Mouse (Mus musculus): Measurements from ENCODE around the gene C1qtnf1.

The C1qtnf1 gene

DNA sequence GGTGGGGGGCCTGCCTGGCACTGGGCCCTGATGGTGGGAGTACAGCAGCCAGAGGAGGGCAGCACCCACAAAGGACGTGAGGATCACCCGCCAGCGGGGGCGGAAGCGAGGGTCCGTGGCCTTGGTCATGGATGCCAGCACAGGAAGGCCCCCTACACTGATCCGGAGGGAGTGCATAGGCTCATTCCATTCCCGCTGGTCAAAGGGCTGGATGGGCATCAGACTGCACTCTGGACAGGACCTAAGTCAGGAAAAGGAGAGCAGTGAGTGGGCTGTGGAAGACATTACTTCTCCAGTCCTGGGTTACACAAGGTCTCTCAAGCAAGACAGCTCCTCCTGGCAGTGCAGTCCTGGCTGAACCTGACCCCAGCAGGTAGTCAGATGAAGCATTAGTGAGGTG, 16.7 kb upstream of the C1qtnf1 start:
- peak; percentile 78 for DNase-seq

DNA sequence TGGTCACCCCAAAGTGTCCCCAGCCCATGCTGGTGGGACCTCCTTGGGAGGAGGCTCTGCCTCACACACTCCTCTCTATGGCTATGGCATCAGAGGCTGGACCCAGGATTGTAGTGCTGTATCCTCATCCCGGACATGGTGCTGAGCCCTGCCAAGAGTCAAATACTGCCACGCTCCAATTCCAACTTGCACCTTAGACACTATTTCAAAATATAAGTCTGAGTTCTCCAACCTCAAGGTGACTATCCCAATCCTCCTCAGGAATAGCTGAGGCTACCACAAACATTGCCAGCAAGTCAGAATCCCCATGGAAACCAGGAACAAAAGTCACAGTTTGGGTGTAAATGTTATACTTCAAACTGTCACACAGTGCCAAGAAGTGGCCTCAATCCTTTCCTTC, 15.4 kb upstream of the C1qtnf1 start:
- DNase-seq: peak; percentile 85

DNA sequence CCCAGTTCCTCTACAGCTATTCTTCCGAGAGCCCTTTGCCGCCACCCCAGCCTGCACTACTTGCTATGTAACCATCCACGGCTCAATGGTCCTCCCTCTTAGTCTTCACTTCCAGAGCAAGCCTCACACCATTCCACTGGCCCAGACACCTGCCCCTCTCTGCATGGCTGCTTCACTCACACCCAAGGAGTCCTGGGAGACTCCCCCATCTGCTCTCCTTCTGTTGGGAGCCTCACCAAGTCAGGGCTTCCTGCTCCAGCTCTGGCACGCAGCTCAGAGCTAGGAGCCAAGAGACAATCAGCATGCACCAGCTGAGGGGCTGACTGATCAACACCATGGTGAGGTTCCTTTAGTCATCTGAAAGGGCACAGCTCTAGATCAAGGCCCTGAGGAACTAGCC, 14.9 kb upstream of the C1qtnf1 start:
- DNase-seq: peak; percentile 63

DNA sequence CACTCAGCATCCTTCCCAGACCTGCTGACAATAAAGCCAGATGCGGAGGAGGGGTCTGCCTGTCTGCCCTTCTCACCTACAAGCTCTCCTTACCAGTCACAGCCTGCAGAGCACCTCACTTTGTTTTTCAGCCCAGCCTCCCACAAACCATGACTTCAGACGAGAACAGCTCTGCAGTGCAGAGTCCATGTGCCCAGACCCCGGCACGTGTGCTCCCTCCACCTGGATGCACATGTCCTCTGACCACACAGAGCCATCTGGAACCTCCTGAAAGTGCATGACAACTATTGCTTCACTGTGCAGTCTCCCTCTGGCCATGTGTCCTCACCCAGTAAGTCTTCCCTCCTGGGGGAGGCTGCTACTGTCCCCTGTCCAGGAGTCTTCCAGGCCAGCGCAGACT, 13.7 kb upstream of the C1qtnf1 start:
- DNase-seq: peak; percentile 66

DNA sequence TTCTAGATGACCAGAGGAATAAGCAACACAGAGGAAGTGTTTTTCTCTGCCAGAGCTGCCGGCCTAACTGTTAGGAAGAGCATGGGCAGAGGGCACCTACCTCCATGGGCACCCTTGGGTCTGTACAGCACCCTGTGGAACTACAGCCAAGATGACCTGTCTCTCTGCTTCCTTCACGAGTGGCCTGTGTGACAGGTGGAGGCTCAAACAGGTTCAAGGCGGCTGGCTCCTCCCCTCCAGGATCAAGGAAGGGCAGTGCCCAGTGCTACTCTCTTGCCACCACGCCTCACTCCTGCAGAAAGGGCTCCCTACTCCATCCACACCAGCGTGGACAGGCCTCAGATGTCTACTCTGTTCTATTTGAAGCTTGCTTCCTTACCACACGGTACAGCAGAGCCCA, 12.4 kb upstream of the C1qtnf1 start:
- no peak for DNase-seq

DNA sequence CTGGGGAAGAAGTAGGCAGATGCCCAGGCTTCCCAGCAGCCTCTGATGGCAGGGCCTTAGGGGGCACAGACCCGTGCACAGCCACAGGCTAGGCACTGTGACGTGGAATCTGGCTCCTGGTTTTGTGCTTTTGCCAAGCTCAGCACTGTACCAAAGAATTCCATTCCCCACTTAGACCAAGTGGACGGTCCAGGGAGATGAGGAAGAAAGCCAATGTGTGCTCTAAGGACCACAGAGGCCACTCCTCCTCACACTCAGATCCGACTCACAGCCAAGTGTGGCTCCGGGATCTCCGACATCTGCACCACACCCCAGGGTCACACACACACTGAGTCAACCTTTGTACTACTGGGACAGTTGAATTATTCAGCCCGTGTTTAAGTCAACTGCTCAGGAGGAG, 12.0 kb upstream of the C1qtnf1 start:
- DNase-seq: no peak

DNA sequence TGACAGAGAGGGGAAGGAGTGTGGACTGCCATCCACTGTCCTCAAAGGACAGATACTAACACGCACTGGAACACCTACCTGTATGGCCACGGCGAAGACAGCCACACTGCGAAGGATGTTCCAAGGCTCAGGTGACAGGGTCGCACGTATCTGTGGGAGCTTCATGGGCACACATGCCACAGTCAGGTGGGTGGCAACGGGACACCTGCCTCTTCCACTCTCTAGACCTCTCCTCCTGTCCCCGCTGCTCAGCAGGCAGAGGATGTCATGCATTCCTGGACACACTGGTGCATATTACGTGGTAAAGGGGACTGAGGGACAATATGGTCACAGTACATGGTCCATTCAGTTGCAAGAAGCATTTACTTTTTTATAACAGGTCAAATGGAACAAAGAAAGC, 10.5 kb upstream of the C1qtnf1 start:
- DNase-seq: no peak

DNA sequence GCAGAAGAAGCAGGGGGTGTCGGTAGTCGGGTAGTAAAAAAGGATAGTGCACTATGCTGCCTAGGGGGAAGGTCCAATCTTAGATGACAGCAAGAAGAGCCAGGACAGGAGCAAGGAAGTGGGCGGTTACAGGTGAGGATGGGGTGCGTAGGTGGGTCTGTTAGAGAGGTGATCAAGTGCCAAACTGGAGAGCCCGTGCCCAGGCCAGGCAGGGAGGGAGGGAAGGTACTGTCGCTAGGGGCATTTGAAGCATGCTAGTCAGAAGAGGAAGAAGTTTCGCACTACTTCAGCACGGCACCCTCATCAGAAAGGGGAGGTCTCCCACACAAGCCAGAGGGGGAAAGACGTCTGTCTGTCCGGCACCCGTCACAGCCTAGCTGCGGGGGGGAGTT, 9.6 kb upstream of the C1qtnf1 start:
- DNase-seq: no peak

DNA sequence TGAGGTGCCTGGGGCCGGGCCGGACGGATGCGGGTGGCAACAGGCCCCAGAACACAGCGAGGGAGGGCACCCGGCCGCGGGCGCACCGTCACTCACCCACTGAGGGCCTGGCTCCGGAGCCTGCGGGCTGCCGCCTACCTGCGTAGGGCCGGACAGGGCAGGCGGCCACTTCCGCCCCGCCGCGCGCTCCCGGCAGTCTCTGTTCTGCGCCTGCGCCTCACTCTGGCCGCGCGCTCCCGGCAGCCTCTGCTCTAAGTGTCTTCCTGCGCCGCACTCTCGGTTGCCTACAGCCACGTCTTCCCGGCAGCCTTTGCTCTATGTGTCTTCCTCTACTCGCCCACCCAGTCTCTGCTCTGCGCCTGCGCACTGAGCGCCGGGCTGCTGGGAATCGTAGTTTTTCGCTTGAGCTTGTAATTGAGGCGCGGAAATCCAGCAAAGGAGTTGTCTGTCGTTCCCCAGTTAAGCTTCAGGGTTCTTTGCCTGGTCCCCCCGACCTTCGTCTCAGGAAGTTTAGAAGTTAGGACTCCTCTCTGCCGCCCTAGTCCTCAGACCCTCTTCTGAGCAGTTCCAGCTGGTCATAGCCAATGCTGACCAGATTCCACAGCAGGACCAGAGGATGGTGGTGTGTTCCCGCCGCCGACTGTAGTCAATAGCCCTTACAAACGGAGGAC, 9.0 kb upstream of the C1qtnf1 start, which contains the start of gene Cant1:
TSS of gene Cant1 (minus strand) at position 253 of the 671 bp plus-strand sequence.
- peak; percentile 99 for DNase-seq

DNA sequence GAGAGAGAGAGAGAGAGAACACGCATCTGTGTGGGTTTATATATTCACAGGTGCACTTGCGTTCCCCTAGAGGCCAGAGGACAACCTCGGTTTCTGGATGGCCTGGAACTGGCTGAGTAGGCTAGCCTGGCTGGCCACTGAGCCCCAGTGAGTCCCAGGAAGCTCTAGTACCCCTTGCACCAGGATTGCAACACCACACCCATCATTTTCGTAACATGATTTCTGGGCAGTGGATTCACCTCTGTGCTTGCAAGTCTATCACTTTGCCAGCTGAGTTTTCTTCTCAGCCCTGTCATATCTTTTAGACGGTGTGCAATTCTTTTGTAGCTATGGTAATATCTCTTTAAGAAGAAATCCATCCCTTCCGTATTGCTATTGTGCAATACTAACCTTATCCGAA, 7.7 kb upstream of the C1qtnf1 start:
- no peak for DNase-seq

DNA sequence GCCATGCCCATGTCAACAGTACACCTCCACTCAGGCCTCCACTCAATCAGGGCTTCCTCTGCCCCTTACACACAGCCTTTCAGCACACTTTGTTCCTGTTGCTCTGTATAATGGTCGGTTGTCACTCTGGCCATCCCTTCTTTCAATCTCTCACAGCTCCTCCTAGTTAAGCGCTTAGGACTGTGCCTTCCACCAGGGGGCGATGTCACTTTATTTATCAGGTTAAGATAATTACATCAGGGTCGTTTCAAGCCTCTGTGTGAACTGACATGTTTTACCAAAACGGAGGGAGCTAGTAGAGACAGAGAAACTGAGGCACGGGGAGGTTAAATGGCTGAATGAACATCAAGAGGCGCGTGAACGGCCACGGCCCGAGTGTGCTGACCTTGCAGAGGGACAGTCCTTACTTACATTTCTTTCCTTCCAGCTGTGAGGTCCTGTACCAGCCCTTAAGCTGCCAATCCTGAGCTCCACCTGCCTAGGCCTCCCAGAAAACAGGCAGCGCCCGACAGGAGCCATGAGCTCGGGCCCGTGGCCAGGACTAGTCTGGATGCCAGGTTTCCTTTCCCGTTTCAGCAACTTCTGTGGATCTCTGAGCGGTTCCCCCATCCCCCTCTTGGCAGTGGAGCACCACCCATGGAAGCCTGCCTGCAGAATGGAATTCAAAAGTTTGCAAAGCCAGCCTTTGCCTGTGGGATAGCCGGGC, 4.6 kb upstream of the C1qtnf1 start:
- peak; percentile 85 for DNase-seq

DNA sequence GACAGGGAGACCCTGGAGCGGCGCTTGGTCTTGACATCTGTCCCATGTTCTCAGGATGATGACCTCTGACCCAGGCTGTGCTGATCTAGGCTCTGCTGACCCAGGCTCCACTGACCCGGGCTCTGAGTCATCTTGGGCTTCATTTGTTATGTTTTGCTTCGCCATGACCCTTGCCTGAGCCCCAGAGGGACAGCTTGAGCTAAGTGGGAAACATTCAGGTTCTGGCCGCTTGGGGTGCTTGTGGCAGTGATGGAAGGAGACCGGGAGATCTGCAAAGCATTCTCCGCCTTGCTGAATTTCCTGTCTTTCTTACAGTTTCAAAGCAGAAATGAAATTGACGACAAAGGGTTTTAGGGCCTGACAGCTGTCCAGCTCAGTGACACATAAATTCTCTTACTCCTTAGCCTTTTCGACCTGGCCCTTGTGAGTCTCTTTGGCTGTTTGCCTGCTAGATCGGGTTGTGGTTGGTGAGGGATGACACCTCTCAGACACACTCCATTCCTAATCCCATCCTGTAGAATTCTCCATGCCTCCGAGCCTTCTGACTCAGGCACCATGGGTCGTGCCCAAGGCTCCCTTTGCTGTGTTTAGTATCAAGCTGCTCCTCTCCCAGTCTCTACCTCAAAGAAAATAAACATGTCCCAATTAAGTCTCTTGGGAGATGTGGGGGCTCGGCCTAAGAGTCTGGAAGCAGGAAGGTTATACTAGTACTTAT, 3.2 kb upstream of the C1qtnf1 start:
- DNase-seq: no peak

DNA sequence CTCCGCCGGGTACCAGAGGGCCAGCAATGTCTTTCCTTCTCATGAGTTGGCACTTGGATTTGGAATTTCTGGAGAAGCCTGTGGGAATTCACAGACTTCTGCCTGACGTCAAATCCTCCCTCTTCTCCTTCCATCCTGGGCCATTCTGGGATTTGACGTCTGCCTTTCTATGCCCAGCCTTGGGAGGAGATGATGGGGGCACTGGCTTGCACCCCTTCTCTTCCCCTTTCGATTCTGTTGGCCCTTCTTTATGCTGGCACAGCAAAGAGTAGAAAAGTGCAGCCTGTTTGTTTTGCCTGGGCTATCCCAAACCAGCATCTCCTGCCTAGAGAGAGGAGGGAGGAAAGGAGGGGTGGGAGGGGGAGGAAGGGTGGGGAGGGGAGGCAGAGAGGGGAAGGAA, 1.2 kb upstream of the C1qtnf1 start:
- no peak for DNase-seq

DNA sequence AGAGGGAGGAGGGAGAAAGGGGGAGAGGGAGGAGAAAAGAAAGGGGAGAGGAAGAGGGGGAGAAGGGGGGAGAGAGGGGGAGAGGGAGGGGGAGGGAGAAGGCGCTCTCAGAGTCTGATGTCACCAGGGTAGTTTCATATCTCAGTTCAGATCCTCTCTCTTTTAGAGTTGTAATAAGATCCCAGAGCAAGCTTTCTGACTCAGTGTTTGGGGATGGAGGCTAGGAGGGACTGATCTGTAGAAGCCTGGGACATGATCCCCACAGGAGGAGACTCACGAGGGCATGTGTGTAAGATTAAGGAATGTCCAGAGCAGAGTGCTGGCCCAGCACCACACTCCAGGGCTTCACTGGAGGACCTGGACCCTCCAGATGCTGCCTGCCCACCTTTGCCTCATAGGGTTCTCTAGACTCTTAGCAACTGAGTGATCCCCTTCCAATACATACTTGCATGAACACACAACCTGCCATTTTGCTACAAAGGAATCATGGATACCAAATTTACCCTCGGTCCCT, 680 bp upstream of the C1qtnf1 start:
- DNase-seq: no peak

DNA sequence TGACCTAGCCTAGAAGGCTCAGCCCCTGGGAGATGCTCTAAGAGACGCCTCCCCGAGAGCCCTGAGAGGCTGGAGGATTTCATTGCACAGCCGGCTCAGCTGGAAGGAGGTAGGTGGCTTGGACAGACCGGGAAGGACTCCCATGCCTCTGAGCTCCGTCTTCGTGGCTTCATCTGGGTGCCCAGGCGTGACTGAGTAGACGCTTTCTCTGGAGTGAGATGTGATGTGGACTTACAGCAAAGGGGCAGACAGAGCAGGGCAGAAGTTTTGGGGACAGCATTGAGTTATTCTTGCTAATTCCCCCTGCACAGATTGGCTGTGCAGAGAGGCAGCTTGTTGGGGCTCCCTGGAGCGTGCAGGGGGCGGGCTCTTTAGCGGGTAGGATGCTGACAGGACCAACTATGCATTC, 461 bp downstream of the C1qtnf1 start:
- DNase-seq: no peak

DNA sequence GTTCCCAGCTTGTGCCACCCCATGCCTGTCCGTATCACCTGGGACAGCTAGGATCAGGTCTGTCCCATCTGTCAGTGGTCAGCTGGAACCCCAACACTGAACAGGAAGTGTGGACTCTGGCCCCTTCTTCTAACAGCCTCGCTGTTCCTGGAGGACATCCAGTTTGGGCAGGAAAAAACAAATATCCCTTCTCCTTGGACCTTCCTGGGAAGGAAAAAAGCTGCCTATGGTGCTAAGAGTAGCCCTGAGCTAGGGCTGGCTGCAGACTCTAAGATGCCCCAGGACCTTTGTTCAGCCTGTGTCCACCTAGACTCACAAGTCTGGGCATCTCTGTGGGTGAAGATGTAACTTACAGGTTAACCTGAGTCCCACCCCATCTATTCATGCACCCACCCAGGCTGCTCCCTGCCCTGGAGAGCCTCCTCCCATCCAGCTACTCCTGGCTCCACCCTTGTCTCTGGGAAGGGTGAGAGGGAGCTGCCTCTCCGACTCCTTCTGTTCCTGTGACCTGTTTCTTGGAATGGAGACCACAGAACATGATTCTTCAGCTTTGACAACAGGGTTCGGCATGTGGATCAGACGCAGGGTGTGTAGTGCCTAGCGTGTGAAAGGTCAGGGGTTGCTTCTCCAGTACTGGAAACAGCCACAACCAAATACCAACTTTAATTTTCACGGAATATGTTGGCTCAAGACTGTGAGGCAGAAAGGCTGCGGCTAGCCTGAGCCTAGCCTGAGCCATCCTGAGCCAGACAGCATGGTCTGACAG, 1.1 kb downstream of the C1qtnf1 start:
- DNase-seq: peak; percentile 59

DNA sequence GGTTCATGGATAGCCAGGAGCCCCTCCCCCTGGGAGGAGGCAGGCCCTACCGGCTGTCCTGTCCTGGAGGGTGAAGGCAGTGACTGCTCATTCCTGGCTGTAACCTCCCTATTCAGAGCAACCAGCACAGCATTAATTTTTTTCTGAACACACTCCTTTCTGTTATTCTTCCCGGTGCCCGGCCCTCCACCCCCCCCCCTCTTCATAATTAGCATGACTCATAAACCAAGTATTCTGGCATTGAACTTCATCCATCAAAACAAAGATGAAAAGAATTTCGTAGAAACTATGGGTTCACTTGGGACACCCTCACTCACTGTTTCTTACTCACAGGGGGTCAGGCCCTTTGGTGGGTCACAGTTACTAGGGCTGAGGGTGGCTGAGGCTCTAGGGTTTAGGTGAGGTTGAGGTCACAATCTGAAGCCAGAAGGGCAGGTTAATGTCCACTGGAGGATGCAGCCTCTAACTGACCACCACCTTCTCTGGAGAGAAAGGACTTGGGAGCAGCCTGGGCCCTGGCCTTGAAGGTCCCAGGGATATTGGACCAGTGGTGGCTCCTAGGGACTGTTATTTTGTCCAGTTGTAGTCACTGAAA, 2.4 kb downstream of the C1qtnf1 start:
- DNase-seq: no peak

DNA sequence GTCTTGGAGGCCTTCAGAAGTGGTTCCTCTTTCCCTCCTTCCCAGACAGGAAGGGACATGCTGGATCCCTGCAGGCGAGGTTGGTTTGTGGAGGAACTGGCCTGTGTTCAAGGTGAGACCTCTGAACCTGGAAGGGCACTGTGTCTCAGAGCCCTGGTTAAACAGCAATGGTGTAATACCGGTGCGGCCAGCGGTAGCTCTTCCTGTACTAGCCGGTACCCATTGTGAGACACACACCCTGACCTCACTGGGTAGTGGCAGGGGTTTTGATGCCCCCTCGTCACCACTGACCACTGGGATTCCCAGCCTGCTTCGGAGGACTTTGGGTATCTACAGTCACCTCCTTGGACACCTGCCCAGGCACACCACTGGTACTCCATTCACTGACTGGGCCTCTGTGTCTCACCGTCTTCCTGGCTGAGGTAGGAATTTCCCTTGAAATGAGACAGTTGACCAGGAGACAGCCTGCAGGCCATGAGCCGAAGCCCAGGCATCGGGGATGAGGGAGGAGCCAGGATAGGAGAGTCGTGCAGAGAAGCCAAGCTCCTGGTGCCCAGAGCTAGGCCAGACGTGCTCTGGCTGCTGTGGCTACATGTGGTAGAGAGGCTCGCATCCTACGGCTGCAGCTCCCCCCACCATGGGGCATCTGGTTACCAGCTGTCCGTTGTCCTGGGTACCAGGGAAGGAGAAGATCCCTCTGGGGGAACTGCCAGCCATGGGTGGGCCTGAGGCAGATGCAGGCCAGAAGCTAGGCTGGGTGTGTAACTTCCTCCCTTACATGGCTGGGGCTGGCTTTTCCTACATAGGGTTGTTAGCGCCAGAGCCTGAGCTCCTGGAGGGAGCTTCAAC, 3.3 kb downstream of the C1qtnf1 start:
- no peak for DNase-seq

DNA sequence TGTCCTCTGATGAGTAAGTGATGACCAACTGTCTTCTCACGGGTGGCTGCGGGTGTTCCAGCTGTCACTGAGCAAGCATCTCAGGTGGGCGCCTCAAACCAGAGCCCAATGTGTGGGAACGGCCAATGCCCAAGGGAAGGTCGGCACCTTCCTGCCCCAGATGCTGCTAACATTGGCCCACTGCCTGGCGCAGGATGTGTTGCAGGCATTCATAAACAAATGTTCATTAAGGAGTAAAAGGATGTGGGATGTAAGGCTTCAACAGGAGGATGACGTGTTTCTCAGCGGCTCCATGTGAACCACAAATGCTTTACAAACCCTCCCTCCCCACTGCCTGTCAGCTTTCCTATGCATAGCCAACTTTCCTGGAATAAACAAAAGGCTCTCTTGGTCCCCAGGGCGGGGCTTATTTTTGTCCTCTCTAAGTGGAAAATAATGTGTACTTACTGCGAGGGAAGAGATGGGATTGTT, 5.4 kb downstream of the C1qtnf1 start:
- DNase-seq: no peak

DNA sequence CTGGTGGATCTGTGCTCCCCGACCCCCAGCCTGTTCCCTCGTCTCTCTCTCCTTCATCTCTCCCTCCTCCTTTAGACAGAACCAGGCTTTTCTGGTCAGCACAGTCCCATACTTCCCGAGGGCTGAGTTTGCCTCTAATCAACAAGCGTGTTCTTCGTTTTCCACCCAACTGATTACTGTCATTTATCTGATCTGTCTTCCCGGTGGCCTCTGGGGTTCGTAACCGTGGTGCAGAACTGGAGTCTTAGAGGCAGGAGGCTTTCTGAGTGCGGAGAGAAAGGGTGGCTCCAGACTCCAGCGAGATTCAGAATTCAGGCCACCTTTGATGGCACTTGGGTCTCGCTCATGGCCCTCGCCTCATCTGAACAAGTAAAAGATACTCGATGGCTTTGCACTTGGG, 6.1 kb downstream of the C1qtnf1 start:
- no peak for DNase-seq

DNA sequence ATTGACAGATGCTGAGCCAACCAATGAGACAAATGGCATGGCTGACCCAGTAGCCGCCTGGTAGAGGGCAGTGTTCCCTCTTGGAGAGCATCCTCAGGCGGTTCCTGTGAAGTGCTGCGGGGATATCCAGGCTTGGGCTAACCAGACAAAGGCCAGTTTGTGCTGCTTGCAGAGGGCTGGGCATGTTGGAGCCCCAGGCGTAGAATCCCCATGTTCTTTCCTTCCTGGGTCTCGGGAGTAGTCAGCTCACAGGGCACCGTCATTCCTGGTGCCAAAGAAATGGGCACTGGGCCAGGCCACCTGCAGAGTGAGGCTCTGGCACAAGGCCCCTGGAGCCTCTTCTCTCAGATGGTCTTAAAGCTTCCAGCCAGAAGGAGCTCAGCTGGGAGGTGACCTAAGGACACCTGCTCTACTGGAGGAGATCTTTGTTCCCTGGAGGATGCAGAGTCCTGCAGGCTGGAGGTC, 8.5 kb downstream of the C1qtnf1 start:
- peak; percentile 73 for DNase-seq
